Mouse (Mus musculus) spleen, adult 2 months (tissue): Measurements from ENCODE around the gene Olfr1339. TPM values are rescaled to one million over a fixed set of nuclear protein-coding genes. Genes with fewer than 3 reads are reported as not detected.

Source experiments
- DNase-seq, 2 experiments: peaks; one replicate each; pipeline versions ENCODE4 v3.0.0 to v3.0.0-alpha.2; 2012 to 2021; ENCODE audit warnings: low spot score in 2 of 2, low read depth in 1 of 2
- H3K27ac ChIP-seq: fragments of 200-500 bp; 2 replicates; pipeline ENCODE4 v1.5.1; 2012; ENCODE audit warnings: low read length, inconsistent platforms; ENCODE audit not compliant: insufficient read depth
- H3K27me3 ChIP-seq: fragments of 200-500 bp; 2 replicates; pipeline ENCODE4 v1.6.1; 2012; ENCODE audit warnings: mild to moderate bottlenecking, moderate library complexity, low read length, inconsistent platforms; ENCODE audit not compliant: control insufficient read depth, insufficient read depth
- H3K36me3 ChIP-seq: fragments of 200-500 bp; 2 replicates; pipeline ENCODE4 v1.6.1; 2012; ENCODE audit warnings: mild to moderate bottlenecking, low read length, inconsistent platforms; ENCODE audit not compliant: control insufficient read depth, insufficient read depth
- H3K4me1 ChIP-seq: fragments of 200-500 bp; 2 replicates; pipeline ENCODE4 v1.6.1; 2011; ENCODE audit warnings: inconsistent platforms; ENCODE audit not compliant: control insufficient read depth, insufficient read depth, insufficient read length
- H3K4me3 ChIP-seq: fragments of 200-500 bp; 2 replicates; pipeline ENCODE4 v1.5.1; 2011; ENCODE audit warnings: mild to moderate bottlenecking, inconsistent platforms; ENCODE audit not compliant: insufficient read depth, insufficient read length; ENCODE audit errors: extremely low read depth
- CTCF ChIP-seq: fragments of 200-500 bp; IDR thresholded peaks from 2 replicates; pipeline ENCODE4 v1.5.1; 2011; ENCODE audit warnings: mild to moderate bottlenecking, inconsistent platforms; ENCODE audit not compliant: insufficient read depth, insufficient read length, insufficient replicate concordance; ENCODE audit errors: extremely low read depth
- POLR2A ChIP-seq: fragments of 200-500 bp; IDR thresholded peaks from 2 replicates; pipeline ENCODE4 v1.6.1; 2011; ENCODE audit warnings: low read depth, low read length, inconsistent platforms
- WGBS: fragments of 180-500 bp; shearing (Covaris S2); methylation state at CpG from one replicate; pipeline ENCODE4 v1.1.7; 2018; 5-methylcytosine and 5-hydroxymethylcytosine counted together
- polyA plus RNA-seq: library from polyadenylated mRNA; depleted of rRNA; stranded (reverse); fragments of >200 nt; gene quantifications from 2 replicates; pipeline ENCODE4 v1.2.3, GENCODE M21; 2012; rRNA removed

The Olfr1339 gene
- not detected in 2 replicates for polyA plus RNA-seq

DNA sequence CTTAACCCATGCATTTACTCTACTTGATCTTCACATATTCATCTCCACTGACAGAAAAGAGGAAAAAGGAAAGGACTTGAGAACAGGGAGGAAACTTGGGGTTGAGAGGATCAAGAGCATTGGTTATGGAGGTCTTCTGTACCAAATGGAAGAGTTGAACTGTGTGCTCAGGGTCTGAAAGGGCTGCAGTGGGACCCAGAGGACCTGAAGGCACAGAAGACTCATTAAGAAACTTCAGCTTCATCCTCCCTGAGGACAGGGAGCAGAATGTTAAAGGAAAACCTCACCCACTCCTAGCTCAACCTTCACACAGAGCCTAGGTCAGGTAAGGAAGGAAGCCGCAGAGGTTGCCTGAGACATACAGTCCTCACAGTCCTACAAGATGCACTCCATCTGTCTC, at the start of gene Olfr1339:
Olfr1339 (plus strand) TSS at position 301 of the 400 bp plus-strand sequence.
- H3K36me3 ChIP-seq = no peaks in the 10 kb centered on the region
- 85% methylated on average over 1 of the region's 1 CpGs for WGBS
- no peaks in the 10 kb centered on the region for H3K4me1 ChIP-seq
- no peak for DNase-seq
- H3K27me3 ChIP-seq = no peaks in the 10 kb centered on the region
- H3K27ac ChIP-seq = no peak within 1 kb of the TSS
- TF ChIP-seq POLR2A (no peak), CTCF (no peak)
- no peak within 1 kb of the TSS for H3K4me3 ChIP-seq

GRCm38 (mm10) chr4:118687086-118687485, 44.9 kb upstream of the Olfr1339 start:
- 46% methylated on average over 2 of the region's 2 CpGs for WGBS
- TF ChIP-seq POLR2A (no peak), CTCF (no peak)

DNA sequence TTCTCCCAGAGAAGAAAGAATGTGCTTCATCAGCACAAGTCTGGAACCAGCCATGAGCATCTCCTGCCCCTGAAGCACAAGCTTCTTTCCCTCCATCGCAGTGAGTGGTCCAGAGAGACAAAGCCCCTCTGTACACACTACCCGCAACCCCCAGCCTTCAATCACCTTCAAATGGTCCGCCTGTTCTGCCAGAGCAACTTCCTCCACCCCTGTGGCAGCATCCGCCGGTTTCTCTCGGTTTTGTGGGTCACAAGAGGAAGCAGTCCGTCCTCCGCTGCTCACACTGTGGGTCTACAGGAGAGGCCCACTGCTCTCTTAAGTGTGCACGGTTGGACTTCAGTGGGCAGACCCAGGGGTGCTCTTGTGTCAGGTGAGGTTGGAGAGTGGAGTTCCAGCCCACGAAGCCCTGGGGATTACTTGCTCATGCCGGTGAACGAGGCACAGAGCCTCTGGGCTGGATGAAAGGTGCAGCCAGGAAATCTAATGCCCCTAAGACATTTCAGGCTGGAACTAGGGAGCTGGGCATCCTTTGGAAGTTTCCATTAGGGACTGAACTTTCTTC, 39.5 kb upstream of the Olfr1339 start, which contains the start of gene Olfr1342:
Olfr1342 (minus strand) TSS at position 345 of the 562 bp plus-strand sequence.
- Histone ChIP-seq H3K4me1 (no peaks in the 10 kb centered on the region), H3K27ac (no peak within 1 kb of the TSS), H3K4me3 (no peak within 1 kb of the TSS), H3K27me3 (no peaks in the 10 kb centered on the region), H3K36me3 (no peaks in the 10 kb centered on the region)
- TF ChIP-seq POLR2A = no peak
- TF ChIP-seq CTCF = no peak
- no peak for DNase-seq
- 7% methylated on average over 12 of the region's 12 CpGs for WGBS

More at GRCm38 (mm10) chr4:118687086-118687485, 44.9 kb upstream of the Olfr1339 start:
- no peaks in the 10 kb centered on the region for H3K4me1 ChIP-seq
- H3K4me3 ChIP-seq = no peak overlapping the region
- H3K27me3 ChIP-seq = no peaks in the 10 kb centered on the region
- no peak overlapping the region for H3K27ac ChIP-seq
- no peaks in the 10 kb centered on the region for H3K36me3 ChIP-seq
- DNase-seq = no peak

DNA sequence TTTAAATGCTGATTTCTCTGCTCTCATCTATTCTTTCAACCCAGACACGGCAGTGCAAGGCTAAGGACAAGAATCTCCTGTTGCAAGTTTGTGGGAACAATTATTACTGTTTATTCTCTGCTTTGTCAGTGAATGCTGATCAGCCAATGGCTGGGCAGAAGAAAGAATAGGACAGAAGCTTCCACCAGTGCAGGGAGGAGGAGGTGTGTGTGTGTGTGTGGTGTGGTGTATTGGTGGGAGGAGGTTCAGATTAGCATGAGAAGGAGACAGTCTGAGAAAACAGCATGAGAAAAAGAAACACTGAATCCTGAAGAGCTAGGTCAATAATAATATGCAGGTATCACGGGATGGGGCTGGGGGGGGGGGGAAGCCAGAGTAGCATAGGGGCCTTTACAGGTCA, 38.2 kb upstream of the Olfr1339 start:
- DNase-seq = no peak
- Histone ChIP-seq H3K4me1 (no peaks in the 10 kb centered on the region), H3K4me3 (no peak overlapping the region), H3K27ac (no peak overlapping the region), H3K36me3 (no peaks in the 10 kb centered on the region), H3K27me3 (no peaks in the 10 kb centered on the region)
- TF ChIP-seq POLR2A (no peak), CTCF (no peak)
- WGBS = 77% methylated on average over 2 of the region's 2 CpGs

- Histone ChIP-seq H3K27me3 (no peaks in the 10 kb centered on the region), H3K27ac (no peak within 1 kb of the TSS), H3K36me3 (no peaks in the 10 kb centered on the region), H3K4me1 (no peaks in the 10 kb centered on the region), H3K4me3 (no peak within 1 kb of the TSS)
- TF ChIP-seq CTCF = no peak
- TF ChIP-seq POLR2A = no peak
- 79% methylated on average over 3 of the region's 3 CpGs for WGBS
- DNase-seq = no peak
Measured at GRCm38 (mm10) chr4:118703223-118703622, 28.8 kb upstream of the Olfr1339 start, which contains the start of gene Olfr1341. Gene Olfr1341, plus strand, starts transcription at chr4:118703523.

DNA sequence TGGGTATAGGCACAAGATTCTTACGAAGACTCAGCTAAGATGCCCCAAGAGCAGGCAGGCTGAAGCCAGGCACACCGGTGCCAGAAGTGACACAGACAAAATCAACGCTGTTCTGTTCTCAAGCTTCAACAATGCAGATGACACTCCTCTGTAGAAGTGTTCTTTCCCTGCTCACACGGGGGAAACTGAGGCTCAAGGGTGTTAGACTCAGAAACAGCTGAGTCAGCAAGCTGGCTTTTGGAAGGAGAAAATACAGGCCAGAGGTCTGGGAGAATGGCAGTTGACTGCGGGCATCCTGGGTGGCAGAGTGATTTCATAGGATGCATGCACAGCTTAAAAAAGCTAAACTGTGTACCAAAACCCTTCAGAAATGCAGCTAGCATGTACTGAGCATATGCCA, 23.9 kb upstream of the Olfr1339 start:
- WGBS = 83% methylated on average over 5 of the region's 5 CpGs
- Histone ChIP-seq H3K27me3 (no peaks in the 10 kb centered on the region), H3K4me3 (no peak overlapping the region), H3K36me3 (no peaks in the 10 kb centered on the region), H3K4me1 (no peaks in the 10 kb centered on the region), H3K27ac (no peak overlapping the region)
- no peak for DNase-seq
- TF ChIP-seq POLR2A (no peak), CTCF (no peak)

DNA sequence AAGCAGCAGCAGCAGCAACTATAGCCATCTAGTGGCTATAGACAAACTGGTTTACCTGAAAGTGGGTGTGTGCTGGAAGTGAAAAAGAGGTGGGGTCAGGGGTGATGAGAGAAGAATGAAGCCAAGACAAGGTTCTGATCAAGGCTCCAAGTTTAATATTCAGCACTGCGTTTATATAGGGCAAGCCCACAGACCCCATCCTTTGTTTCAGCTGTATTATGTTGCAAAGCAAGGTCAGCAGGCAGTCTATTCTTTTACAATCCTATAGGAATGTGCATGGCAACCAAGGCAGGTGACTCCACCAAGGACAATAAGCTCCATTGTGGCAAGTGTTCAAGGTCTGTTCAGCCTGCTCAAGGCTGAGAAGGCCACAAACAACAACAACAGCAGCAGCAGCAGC, 20.3 kb upstream of the Olfr1339 start:
- no peak for TF ChIP-seq POLR2A
- TF ChIP-seq CTCF = no peak
- no peaks in the 10 kb centered on the region for H3K36me3 ChIP-seq
- WGBS = 71% methylated on average over 1 of the region's 1 CpGs
- H3K4me1 ChIP-seq = no peaks in the 10 kb centered on the region
- DNase-seq = no peak
- no peak overlapping the region for H3K4me3 ChIP-seq
- no peak overlapping the region for H3K27ac ChIP-seq
- no peaks in the 10 kb centered on the region for H3K27me3 ChIP-seq
